Mouse (Mus musculus) megakaryocyte progenitor cell, adult 5-6 weeks (primary cell): ENCODE results near the gene Lypla2. TPM values are rescaled to one million over a fixed set of nuclear protein-coding genes. Genes with fewer than 3 reads are reported as not detected.

Experiments used
- ATAC-seq: replicated peaks from 2 replicates; pipeline ENCODE4 v1.8.0; 2016; ENCODE audit warnings: mild to moderate bottlenecking, moderate TSS enrichment, inconsistent platforms; ENCODE audit not compliant: poor library complexity
- total RNA-seq, 2 experiments: library from RNA; stranded (forward) in 1 of 2; stranded (reverse) in 1 of 2; fragments of 157-497, 149-512 nt in 1 of 2; fragments of 200-1000 nt in 1 of 2; gene quantifications; 2 replicates each; pipeline versions ENCODE4 v1.2.3 to v1.2.4; 2015 to 2017

Gene Lypla2
- total RNA-seq, 2 experiments from 2014 or later = 21.9 to 37.2 TPM

DNA sequence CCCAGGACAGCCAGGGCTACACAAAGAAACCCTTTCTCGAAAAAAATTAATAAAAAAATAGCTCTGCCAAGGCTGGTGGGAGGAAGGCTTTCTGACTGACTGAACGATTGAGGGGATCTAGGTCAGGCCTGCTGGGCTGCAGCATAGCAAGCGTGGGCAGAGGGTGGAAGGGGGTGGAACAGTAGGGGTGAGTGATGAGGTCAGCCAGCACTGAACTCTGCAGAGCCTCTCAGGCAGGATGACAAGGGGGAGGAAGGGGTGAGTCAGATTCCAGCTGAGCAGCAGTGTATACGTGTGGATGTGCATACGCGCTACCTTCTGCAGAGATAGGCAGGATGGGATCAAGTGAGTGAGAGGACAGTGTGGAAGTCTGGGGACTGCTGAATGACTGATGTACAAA lies 22.5 kb downstream of the Lypla2 start:
- no peak for ATAC-seq

DNA sequence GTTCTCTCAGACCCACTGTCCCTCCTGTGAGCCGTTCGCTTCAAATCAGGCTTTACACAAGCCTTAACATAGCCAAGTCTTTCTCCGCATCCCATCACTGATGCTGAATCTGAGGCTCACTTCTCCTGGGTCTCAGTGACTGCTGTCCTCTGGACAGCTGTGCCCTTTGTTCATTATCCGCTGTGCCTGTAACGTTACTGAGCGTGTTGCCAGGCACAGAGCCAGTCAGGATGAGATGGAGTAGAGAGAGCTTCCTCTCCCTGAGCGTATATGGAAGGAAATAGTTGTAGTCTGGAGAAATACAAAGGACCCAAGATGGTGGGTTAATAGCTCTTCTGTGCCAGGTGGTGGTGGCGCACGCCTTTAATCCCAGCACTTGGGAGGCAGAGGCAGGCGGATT lies 23.0 kb downstream of the Lypla2 start:
- no peak for ATAC-seq

DNA sequence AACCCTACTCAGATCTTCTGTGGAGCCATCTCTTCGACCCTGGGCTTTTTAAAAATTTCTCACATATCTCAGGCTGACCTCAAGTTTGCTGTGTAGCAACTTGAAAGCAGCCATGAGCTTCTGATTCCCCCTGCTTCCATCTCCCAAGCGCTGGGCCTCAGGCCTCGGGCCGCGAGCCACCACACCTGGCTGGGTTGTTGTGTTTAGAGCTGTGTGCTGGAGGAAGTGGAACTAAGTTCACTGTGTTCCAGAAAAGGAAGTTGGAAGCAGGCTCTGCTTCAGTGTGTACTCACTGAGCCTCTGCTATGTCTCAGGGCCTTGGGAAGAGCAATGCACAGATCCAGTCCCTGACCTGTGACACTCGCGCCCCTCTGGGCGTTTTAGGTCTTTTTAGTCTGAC lies 24.3 kb downstream of the Lypla2 start:
- ATAC-seq = no peak

DNA sequence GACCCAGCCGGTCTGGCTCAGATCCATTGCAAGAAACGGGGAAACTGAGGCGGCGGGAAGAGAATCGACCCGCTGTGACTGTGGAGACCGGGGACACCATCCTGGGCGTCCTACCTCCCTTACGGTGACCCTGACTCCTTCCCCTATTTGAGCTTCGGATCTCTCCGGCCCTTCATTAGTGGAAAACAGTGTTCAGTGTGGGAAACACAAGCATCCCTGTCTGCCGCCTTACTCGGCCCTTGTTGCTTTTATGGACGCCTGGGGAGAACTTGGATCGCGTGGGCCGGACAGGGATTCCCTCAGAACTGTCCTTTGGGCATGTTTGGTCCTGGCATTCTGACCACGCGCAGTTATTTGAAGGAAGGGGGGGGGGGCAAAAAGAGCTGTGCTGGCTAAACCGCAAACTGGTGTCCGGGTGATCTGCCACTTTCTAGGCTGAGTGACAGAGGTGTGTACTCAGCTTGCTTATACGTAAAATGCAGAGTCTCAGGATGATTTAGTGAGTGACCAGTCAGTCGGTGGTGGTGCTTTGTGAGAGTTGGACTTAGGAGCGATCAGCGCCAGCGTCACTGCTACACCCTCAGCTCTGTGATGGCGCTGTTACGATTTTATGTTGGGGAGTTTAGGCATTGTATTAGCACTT lies 25.6 kb downstream of the Lypla2 start:
- ATAC-seq = no peak

DNA sequence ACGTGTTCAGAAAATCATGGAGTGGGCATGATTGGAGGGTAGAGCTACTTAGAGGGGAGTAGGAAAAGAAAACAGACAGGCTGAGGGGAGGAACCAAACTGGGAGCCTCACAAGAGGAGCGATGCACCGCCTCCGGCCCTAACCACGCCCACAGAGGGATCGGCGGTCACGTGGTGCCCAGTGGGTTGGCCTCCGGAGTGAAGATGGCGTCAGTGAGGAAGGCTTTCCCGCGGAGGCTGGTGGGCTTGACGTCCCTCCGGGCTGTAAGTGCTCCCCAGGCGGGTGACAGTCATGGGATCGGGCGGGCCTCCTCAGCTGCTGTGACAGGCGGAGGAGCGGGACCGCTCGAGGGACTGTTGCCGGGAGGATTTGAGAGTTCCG lies 26.2 kb downstream of the Lypla2 start, which contains the start of gene Hmgcl:
Gene Hmgcl (plus strand): TSS at position 171 of the 381 bp plus-strand sequence.
- peak; percentile 95 for ATAC-seq

DNA sequence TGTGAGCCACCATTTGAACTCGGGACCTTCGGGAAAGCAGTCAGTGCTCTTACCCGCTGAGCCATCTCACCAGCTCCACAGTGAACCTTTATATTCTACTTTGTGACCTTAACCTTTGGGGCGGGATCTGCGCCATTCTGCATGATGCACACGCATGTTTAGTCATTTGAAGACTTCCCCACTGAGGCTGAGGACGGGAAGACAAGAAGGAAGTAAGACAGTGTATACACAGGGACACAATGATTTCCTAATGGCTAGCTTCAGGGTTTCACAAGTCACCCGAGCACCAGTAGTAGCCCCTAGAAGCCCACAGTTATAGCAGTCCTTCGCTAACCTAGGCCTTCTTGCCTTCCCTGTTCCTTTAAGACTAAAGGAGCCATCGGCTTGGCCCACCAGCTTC lies 26.7 kb downstream of the Lypla2 start:
- ATAC-seq = peak; percentile 63

DNA sequence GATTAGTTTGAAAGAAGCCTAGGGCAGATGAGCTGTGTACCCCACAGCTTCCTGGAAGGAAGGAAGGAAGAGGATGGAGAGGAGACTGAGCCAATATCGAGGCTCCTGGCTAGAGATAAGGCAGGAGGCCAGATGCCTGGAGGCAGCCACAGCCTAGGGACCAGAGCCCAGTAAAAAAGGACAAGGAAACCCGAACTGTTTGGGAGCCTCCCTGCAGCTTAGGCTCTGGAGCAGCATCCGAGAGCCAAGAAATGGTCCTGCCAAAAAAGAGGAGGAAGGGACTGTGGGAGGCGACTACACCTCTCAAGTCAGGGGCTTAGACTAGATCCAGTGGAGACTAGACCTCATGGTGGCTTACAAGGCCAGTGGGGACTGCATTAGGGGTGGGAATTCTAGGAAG lies 29.0 kb downstream of the Lypla2 start:
- ATAC-seq = no peak

DNA sequence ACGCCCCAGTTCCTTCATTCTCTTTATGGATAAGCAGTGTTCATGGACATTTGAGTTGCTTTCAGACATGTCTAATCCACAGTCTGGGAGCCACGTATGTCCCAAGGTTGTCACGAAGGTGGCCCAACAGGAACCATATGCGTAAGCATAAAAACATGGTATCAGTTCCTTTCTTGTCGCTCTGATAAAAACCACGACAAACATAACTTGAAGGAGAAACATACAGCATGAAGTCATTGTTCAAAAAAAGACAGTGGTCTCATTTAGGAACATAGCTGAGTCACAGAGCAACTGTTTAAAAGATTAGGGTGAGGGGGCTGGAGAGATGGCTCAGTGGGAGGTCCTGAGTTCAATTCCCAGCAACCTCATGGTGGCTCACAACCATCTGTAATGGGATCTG lies 30.2 kb downstream of the Lypla2 start:
- no peak for ATAC-seq

DNA sequence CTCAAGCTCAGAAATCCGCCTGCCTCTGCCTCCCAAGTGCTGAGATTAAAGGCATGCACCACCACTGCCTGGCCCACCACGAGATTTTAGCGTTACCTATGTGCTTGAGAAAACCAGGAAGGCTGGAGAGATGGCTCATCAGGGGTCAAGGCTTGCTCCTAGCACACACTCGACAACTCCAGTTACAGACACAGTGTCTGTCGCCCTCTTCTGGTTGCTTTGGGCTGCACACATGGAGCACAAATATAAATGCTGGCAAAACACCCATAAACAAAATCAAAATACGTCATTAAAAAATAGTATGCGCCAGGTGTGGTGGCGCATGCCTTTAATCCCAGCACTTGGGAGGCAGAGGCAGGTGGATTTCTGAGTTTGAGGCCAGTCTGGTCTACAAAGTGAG lies 31.4 kb downstream of the Lypla2 start:
- 0 out of 2 replicates have a peak, but pooled peaks have one; percentile 40 for ATAC-seq

DNA sequence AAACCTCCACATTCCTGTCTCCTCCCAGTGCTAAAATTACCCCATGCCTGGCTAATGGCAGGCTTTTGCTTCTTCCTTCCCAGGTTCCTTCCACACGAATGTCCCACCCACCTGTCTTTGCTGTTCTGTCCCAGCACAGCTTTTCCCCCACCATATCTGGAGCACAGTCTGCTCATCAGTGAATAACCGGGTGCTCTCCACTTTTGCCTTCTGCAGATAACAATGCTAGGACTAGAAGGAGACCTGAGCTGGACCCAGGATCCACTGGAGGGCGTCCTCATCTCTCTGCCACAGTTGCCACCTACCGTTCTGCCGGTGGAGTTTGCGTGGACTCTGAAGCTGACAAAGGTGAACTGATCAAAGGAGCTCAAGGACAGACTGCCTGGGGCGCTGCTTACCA lies 33.6 kb downstream of the Lypla2 start:
- peak; percentile 49; the same call in 1 of the 2 replicates for ATAC-seq

DNA sequence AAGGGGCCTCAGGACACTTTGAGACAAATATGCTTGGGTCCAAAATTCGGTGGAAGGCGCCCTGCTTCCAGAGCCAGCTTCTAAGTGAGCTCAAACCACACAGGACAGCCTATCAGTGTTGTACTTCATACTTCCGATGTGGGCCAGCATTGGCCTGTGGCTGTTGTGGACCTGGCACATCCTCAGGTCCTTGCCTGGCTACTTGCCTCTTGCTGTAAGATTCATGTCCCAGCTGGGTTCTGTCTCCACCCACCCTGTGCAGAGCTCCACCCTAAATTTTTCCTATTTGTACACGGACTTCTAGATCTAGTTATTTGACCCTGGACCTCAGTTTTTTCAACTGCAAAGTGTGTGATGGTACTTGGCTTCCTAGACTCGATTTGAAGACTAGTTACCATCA lies 36.9 kb downstream of the Lypla2 start:
- peak; percentile 43; the same call in 1 of the 2 replicates for ATAC-seq

DNA sequence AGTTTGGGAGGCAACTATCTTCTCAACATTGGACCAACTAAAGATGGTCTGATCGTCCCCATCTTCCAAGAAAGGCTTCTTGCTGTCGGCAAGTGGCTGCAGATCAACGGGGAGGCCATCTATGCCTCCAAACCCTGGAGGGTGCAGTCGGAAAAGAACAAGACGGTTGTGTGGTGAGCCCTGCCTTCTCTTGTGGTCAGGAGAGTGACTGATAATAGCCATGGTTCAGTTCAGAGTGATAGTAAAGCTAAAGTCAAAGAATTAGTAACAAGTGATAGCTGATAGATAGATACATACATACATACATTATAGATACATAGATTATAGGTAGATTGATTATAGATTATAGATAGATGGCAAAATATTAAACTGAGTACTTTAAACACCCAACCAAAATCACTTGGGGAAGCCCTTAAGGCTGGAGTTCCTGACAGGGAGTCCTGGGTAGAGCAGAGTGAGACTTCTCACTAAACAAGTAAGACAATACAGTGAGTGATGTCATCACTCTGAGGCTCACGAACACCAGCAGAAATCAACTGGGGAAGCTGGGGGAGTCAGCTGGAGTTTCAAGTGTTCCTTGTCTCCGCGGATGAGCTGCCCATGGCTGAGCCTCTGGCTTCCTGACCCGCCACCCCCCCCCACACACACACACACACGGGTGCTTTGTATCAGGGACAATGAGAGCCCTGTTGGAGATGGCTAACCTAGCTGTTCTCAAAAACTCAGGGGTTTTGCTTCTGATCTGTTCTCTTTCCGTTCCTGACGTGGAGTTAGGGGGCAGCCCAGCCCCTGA lies 37.5 kb downstream of the Lypla2 start:
- peak; percentile 70 for ATAC-seq

DNA sequence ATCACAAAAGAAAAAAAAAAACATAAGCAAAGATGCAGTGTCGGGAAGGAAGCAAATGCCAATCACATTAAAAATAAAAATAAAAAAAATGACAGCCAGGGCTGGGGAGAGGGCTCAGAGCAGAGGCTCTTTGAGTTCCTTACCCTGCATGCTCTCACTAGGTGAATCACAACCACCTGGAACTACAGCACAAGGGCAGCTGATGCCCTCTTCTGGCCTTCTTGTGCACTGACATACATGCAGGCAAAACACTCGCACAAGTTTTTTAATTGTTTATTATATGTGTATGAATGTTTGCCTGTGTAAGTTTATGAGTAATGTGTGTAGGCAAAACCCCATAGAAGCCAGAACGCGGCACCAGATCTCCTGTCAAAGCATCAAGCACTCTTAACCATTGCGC lies 40.6 kb downstream of the Lypla2 start:
- ATAC-seq = peak; percentile 76

DNA sequence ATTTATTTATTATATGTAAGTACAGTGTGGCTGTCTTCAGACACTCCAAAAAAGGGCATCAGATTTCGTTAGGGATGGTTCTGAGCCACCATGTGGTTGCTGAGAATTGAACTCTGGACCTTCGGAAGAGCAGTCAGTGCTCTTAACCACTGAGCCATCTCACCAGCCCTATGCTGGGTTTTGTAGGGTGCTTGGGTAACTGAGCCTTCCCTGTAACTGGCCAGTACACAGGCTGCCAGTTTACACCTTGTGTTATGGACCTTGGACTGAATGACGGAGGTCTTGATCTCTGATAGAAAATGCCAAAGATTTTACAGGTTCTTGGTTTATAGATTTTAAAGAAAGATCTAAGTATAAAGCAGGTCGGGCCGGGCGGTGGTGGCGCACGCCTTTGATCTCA lies 42.2 kb downstream of the Lypla2 start:
- ATAC-seq = no peak

DNA sequence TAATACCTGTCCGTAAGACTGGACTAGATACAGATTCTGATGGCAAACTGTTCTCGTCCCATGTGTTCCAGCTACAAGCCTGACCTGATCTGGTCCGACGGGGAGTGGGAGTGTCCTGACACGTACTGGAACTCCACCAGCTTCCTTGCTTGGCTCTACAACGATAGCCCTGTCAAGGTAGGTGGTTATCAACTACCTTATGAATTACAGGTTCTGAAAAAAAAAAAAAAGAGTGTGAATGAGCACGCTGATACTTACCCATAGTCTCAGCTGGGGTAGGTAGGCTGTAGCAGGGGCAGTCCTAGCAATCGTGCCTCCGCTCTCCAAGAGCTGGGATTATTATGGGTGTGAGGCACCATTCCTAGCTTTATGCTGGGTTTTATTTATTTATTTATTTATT lies 42.6 kb downstream of the Lypla2 start:
- no peak for ATAC-seq

DNA sequence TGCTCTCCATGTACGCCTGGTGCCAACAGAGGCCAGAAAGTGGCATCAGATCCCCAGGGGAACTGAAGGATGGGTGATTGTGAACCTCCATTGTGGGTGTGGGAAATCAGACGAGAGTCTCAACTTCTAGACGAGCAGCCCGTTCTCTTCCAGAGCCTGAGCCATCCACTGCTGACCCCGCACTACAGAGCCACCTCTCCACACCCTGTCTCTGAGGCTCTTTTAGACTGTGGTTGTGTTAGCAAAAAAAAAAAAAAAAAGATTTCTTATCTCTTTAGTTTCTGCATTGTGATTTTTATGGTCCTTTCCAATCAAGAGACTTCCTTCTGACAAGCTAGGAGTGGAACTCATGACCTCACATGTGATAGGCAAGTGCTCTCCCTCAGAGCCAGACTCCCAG lies 43.0 kb downstream of the Lypla2 start:
- no peak for ATAC-seq

DNA sequence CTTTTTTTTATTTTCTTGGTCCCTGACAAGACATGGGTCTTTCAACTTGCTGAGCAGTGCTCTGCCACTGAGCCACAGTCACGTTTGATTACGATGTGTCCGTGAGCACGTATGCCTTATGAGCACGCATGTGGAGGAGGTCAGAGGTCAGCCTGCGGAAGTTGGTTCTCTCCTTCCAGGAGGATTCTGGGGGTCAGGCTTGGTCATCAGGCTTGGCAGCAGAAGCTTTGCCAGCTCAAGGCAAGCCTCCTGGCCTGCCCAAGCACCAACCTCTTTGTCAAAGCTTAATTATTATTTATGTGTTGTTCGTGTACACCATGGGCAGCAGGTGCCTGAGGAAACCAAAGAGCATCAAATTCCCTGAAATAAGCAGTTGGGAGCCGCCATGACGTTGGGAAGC lies 44.0 kb downstream of the Lypla2 start:
- ATAC-seq = no peak

DNA sequence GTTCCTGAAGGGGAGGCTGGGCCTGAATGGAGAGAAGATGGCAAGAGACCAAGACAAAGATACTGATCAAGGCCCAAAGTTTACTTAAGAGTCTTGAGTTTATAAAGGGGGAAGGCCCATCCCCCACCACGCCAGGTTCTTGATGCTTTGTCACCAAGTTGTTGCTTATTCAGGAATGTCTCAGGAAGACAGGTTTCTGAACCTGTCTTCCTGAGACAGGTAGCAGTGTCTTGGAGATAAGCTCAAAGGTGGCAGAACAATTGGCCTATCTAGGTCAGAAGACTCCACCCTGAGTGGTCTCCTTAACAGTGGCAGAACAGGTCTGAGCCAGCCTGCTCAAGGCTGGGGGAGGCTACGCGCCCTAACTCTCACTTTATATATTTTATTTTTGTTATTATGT lies 45.6 kb downstream of the Lypla2 start:
- ATAC-seq = no peak

DNA sequence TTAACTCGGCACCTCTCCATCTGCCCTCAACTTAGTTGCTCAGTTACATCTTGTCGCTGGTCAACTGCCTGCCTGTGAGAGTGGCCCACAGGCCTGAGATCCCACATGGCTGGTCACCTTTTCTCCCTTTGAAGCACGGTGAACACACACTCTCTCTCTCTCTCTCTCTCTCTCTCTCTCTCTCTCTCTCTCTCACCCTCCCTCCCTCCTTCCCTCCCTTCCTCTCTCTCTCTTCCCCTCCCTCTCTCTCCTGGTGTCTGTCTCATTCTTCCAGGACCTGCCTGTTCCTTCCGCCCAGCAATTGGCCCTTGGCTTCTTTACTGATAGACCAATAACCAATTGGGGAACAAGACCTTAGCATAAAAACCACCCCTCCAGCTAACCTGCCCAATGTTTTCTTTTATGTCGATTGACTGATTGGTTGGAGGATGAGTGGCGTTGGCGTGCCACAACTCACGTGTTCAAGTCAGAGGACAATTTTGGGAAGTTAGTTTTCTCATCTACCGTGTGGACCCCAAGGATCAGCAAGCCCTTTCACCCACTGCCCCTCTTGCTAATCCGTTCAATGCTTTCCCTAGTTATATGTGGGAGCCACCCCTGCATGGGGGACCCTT lies 46.1 kb downstream of the Lypla2 start:
- ATAC-seq = no peak

DNA sequence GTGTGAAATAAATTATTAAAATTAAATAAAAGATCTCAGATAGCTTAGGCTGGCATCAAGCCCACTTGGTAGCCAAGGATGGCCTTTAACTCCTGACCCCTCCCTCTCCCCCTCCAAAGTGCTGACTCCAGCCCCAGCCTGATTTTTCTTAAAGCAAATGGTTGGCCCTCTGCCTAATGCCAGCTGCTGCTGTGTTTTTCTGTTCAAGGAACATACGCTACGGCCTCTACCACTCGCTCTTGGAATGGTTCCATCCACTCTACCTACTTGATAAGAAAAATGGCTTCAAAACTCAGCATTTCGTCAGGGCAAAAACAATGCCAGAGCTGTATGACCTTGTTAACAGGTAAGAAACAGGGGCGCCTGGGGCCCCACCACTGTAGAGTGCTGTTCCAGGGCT lies 47.1 kb downstream of the Lypla2 start:
- no peak for ATAC-seq

DNA sequence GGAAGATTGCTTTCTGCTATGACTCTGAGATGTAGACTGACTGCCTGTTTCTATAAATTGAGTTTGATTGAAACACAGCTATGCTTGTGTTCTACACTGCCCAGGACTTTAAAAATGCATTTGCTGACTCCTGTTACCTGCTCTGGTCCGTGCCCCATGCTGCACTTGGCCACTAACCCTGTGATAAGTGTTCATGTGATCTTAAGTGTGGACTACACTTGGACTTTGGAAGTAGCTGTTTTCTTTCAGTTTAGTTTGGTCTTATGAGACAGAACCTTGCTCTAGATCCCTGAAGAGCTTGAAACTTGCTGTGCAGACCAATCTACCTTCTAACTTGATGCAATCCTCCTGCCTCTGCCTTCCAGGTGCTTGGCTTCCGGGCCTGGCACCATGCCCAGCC lies 48.0 kb downstream of the Lypla2 start:
- ATAC-seq = no peak

DNA sequence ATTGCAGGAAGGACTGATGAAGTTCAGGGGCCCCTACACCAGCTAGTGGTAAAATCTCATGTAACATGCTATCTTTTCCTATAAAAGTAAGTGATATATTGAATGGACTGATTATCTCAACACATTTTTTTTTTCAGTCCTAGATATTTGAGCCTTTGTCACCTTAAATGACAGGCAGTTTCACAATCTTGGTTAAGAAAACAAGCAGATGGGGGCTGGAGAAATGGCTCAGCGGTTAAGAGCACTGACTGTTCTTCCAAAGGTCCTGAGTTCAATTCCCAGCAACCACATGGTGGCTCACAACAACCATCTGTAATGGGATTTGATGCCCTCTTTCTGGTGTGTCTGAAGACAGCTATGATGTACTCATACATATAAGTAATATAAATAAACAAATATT lies 50.2 kb downstream of the Lypla2 start:
- no peak for ATAC-seq
